Mouse (Mus musculus): ENCODE results near the gene Pm20d2.

DNA sequence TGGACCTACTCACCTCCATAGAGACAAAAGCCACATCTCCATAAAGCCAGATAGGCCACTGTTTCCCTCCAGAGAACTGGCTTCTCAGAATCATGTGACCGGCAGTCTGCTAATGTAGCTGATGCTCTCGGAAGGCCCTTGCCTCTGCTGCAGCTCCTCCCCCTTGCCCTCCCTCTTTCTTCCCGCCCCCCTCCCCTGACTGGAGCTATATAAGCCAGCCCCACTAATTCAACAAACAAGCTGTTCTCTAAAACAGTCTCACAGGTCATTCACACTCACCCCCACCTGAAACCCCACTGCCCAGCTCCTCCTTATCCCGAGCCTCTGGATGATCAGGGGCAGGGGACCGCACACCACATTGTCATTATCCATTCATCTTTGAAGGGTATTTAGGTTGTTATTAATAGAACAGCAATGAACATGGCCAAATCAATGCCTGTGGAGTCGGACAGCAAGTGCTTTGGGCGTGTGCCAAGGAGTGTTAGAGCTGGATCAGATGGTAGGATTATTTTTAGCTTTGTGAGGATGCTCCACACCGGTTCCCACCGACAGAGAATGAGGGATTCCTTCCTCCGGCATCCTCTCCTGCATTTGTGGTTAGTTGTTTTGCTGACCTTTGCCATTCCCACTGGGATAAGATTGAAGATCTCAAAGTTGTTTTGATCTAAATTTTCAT lies 64.0 kb downstream of the Pm20d2 start:
- no peak for TF ChIP-seq CTCF (IDR thresholded peaks at IDR 0.05; ENCODE audit: extremely low read depth, insufficient read depth, low read length)
- TF ChIP-seq POLR2A (IDR thresholded peaks at IDR 0.05; ENCODE audit: extremely low read depth, insufficient read depth, low read length): no peak

Data from cortical plate, adult 2 months (tissue).